Mouse (Mus musculus) testis, adult 2 months (tissue): ENCODE data around the gene Fam185a.

Experiments used
- CTCF ChIP-seq: fragments of 200-500 bp; IDR thresholded peaks from 2 replicates; pipeline ENCODE4 v1.5.1; 2012; ENCODE audit warnings: low read depth, mild to moderate bottlenecking, inconsistent platforms, low read length, moderate library complexity; ENCODE audit not compliant: control insufficient read depth, insufficient read depth, insufficient replicate concordance
- POLR2A ChIP-seq: fragments of 200-500 bp; IDR thresholded peaks from 2 replicates; pipeline ENCODE4 v1.6.1; 2012; ENCODE audit warnings: low read depth, mild to moderate bottlenecking, inconsistent platforms, low read length, moderate library complexity; ENCODE audit not compliant: control insufficient read depth

DNA sequence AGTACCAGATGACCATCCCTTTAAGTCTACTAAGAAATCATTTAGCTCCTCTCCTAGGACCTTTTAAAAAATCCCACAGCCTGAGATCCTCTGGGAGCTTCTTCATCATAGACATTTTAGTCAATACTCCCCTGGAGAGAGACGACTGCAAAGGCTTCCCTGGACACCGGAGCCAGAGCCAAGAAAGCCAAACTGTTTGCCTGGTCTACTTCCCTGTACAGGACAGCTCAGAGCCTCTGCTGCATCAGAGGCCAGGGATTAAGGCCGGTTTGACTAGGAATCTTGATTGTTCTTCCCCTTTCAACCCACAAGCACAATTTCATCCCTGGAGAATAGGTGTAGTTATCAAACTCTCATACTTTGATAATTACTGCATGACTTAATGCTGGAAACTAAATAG lies 72.1 kb downstream of the Fam185a start:
- TF ChIP-seq CTCF (no peak), POLR2A (no peak)
